Mouse (Mus musculus): ENCODE data around the gene Slc5a6.

DNA sequence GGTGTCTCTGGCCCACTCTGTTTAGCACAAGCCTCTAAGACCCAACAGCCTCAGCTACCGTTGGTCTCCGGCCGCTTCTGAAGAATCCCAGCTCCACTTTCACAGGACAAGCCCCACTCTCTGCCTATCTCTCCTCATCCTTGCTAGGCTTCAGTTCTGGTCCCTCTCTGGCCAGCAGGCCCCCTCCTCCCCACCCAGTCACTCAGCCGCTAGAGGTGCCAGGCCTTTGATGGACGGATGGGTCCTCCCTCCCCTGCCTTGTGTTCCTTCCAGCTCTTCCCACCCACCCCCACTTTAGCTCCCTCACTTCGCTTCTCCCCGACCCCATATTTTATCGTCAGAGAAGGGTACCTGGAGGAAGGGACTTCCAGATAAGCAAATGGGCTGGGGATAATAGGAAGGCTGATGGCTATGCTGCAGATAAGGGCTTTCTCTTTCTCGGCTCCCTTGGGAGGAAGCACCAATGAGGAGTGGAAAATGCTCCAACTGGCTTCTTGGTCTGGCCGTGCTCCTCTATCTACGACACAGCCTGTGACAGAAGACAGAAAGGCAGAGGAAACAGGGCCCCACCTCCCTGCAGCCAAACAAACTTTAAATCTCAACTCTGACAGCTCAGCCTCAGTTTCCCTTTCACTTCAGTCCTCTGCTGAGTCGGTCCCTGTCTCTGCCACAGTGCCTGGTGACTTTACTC is 34.4 kb upstream of the Slc5a6 start:
- TF ChIP-seq CTCF (IDR thresholded peaks at IDR 0.05; ENCODE audit: insufficient read depth, low read length) = no peak
- no peak for TF ChIP-seq POLR2A (IDR thresholded peaks at IDR 0.05; ENCODE audit: borderline replicate concordance, extremely low read depth, low read depth, low read length)

Measured in lung, adult 2 months (tissue).